Mouse (Mus musculus) CD4-positive helper T cell, adult 2 months (primary cell): Measurements from ENCODE around the gene Tbc1d13.

Source experiments
- DNase-seq: peaks from one replicate; pipeline ENCODE4 v3.0.0-alpha.2; 2012; ENCODE audit warnings: low read depth, missing footprints, low spot score

Tbc1d13 gene

DNA sequence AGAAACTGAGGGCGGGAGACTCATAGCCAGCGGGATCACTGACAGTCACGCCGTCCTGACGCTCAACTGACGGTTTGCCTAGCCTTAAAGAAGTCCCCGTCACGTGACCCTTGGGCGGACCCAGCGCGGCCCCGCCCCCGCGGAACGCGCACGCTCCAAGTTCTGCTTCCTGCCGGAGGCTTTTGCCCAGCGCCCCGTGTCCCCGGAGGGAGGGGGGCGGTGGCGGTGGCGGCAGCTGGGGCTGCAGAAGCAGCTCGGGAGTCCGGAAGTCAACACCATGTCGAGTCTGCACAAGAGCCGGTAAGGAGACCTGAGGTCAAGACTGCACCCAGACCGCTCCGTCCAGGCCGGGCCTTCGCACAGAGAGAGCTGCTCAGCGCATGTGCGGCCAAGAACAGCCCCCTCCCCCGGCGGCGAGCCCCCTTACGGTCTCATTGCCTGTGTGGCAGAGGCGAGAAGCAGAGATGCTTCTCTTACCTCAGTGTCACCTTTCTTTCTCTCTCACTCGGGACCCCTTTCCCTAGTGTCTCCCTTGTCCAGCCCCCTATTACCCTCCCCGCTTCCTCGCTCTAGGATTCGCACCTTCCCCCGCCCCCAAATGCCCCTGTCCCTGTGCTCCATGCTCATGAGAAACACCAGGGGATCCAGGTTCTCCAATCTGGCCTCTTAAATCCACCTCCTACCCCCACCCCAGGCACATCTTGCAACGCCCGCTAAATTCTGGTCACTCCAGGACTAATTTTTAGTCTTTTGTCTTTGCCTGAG, at the start of gene Tbc1d13:
Tbc1d13 (plus strand) TSS at position 134 of the 765 bp plus-strand sequence.
- peak; percentile 99 for DNase-seq

DNA sequence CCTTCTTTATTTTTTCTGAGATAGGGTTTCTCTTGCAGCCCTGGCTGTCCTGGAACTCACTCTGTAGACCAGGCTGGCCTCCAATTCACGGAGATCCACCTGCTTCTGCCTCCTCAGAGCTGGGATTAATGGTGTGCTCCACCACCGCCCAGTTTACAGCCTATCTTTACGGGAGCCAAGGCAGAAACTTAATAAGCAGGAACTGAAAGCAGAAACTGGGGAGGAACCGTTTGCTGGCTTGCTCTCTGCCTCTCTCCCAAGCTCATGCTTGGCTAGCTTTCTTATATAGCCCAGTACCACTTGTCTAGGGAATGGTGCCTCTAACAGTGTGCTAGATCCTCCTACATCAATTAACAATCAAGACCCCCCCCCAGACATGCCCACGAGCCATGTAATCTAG, 49.4 kb upstream of the Tbc1d13 start:
- DNase-seq: no peak

DNA sequence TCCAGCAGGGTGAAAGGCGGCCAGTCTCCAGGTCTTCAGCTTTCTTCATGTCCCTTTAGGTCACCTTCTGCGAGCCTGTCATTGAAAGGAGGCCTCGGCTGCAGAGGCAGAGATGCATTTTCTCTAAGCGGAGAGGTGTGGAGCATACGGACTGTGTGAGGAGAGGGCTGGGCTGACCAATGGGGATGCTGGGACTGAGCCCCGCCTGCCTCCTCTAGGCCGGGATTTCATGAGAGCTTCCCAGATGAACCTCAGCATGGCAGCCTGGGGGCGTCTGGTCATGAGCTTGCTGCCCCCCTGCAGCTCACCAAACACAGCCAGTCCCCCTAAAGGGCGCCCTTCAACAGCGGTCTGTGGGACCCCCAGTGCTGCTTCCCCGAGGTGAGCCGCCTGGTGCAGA, 48.9 kb upstream of the Tbc1d13 start:
- no peak for DNase-seq

DNA sequence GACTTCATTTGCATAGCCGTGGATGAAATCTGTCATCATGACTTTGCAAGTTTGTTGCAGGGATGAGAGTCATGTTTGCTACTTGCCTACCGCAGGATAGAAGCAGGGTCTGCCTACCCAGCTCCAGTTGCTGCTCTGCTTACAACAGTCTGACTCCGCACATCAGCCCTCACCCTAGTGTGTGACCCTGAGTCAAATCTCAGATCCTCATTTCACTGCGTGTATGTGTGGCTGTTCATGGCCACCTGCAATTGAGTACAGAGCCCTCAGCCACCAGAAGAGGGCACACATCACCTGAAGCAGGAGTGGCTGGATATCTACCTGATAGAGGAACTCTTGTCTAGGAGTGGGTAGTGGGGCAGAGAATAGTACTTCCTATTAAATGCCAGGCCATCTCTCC, 46.2 kb upstream of the Tbc1d13 start:
- DNase-seq: no peak

DNA sequence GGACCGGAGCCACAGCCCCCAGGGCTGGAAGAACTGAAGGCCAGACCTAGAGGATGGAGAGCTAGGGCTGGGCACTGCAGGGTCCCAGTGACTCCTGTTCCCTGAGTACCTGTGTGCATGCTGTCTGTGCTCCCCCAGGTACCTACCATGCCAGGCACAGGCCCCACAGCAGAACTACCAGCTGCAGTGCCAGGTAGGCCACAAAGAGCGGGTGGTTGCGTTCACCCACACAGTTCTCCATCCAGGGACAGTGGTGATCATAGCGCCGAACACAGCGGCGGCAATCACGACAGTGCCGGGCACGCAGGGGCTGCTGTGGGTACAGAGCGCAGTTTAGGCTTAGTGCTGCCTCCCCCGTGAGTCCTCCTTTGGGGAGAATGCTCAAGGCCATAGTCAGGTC, 42.0 kb upstream of the Tbc1d13 start:
- DNase-seq: no peak

DNA sequence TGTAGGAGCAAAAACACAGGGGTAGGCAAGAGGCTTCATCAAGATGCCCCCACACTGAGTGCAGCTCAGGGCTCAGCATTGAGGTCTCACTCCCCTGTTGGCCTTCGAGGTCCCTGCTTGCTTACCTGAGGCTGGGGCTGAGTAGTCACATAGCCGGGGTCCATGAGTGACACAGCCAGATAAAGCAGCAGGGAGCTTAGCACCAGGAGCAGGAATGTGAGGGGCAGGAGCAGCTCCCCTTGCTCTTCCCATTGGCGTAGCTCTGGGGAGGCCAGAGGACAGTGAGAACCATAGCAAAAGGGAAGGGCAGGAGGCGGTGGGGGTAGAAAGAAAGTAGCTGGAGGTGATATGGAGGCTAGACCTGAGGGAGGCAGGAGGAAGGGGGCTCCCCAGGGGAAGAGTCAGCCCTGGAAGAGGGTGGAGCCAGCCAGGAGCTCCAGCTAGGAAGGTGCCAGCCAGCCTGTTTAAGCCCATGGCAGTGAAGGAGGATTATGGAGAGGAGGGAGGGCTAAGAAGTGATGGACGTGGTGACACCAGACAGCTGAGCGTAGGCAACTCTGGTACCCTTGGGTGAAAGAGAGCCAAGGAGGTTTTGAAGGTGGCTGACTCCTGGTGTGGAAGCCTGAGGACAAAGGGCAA, 41.1 kb upstream of the Tbc1d13 start:
- no peak for DNase-seq

DNA sequence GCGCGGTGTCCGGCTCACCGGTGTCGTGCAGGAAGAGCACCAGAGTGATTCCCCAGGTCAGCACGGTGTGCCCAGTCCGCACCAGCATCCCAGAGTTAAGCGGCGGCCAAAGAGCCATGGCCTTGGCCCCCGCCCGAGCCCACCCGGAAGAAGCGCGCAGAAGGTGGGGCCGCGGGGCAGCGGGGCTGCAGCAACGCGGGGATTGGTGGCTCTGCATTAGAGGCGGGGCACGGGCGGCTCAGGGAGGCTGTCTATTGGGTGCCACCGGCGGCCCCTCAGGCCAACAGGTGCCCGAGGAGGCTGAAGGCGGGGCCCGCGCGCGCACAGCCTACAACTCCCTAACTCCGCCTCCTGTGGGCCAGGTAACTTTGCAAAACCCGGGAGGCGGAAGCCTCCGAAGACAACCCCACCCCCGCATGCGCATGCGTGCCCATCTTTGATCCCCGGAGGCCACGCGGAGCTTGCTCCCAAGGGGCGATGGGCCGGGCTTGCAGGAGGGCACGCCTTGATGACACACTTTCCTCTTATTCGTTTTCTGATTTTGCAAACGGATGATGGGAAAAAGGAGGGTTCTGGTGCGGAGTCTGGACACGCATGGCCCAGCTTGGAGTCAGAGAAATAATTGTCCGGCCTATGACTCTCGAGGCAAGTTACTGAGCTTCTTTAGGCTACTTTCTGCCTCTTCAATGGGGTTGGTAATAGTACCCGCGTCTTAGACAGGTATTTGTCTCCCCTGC, 39.9 kb upstream of the Tbc1d13 start, which contains the start of gene Zdhhc12:
Zdhhc12 (minus strand) TSS at position 178 of the 737 bp plus-strand sequence.
- peak; percentile 100 for DNase-seq

DNA sequence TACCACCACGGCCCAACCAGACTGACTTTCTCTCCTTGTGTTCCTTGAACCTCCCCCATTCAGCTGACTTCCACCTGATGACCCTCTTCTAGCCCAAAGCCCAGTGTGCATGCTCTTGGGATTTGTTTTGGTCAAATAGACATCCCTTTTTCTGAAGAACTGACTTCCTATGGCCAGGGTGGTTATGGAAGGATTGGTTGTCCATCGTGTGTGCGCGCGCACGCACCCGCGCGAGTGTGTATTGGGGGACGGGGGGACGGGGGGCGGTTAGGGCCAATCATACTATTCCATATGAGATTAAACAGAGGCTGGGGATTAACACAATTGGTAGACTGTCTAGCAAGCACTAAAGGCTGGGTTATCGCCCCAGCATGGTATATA, 39.3 kb upstream of the Tbc1d13 start:
- DNase-seq: no peak

DNA sequence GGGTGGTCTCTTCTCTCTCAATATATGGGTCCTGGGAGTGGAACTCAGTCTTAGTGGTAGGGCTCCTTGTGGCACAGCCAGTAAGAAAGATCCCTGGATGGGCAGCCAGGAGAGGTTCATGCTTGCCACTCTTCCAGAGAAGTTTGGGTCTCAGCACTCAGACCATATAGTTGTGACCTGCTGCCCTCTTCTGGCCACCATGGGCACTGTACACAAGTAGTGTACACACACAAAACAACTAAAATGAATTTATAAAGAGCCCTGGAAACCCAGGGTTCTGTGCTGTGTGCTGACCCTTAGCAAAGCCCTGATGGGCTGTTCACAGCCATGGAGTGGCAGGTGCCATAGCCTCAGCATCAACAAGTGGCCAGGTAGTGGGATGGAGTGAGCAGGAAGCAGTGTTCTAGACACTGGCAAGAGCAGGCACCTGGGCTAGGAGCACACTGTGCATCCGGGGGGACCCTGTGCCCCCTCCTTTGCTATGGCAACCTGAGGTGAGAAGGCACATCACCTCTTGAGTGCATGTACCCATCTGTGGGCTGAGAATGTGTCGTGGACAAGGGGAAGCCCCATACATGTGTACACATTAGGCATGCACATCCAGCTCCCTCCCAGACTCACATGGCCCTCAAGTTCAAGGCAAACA, 37.5 kb upstream of the Tbc1d13 start:
- DNase-seq: peak; percentile 67

DNA sequence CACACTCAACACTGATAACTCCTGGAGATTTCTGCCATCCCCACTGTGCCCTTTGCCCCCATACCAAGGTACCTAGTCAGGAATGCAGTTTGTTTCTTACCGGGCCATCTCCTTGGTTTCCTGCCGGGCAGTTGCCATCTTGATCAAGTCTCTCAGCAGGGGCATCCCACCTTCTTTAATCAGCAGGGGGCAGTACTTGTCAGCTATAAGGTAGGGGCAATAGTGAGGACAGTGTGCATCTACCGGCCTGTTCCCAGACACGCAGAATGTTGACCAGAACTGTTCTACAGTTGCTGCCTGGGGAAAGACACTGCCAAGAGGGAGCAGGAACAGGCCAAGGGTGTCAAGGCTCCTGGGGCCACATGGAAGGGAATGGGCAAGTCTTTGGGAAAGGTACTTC, 33.3 kb upstream of the Tbc1d13 start:
- DNase-seq: no peak

DNA sequence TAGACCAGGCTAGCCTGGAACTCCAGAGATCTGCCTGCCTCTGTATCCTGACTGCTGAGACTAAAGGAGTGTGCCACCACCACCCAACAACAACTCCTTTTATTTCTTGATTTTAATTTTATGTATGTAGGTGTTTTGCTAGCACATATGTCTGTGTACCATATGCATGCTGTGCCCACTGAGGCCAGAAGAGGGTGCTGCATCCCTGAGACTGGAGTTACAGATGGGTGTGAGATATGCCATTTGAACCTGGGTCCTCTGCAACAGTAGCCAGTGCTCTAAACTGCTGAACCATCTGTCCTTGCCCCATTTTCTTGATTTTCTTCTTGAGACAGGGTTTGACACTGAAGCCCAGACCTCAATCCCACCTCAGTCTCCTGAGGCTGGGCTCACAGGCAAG, 27.2 kb upstream of the Tbc1d13 start:
- DNase-seq: peak; percentile 61

DNA sequence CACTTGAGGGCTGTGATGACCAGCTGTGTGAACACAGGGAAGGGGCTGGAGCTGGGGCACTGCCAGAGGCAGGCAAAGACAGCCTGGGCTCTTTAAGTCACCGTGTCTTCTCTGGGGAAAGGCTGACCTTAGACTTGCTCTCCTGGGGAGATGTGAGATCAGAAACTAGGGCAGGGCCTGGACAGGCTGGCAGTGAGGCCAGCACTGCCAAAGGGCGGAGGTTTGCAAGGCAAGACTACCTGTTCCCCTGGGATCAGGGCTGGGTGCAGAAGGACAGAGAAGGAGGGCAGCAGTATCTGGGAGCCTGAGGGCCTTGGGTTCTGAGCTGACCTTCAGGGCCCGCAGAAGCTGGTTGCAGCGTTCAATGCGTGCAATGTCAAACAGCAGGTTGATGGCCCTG, 25.9 kb upstream of the Tbc1d13 start:
- no peak for DNase-seq

DNA sequence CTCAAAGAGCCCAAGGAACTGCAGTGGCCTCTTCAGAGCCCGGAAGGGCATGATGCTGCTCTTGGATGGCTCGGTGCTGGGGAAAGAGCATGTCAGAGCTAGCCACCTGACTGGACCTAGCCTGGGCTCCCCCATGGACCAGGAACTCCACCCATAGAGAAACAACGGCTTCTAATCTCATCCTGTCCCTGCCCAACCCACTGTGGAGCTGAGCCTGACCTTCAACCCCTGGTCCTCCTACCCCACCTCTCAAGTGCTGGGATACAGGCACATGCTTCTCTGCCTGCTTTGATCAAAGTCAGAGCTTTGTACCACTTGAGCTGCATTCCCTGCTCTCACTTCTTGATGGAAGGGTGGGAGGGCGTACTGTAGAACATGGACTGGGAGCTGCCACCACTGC, 25.3 kb upstream of the Tbc1d13 start:
- DNase-seq: no peak

DNA sequence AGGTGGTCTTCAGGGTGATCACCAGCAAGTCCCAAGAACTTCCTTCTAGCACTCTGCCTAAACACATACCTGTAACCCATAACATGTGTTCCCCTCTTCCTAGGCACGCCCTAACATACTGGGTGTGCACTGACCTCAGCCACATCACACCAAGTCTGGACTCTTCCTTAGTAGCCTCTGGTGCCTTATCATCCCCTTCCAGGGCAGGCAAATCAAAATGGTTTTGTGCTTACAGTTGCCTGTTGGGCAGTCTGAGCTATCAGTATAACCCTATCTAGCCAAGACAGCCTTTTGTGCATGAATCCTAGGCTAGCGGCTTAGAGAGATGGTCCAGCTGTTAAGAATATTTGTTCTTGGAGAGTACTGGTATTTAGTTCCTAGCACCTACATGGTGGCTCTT, 22.0 kb upstream of the Tbc1d13 start:
- DNase-seq: no peak

DNA sequence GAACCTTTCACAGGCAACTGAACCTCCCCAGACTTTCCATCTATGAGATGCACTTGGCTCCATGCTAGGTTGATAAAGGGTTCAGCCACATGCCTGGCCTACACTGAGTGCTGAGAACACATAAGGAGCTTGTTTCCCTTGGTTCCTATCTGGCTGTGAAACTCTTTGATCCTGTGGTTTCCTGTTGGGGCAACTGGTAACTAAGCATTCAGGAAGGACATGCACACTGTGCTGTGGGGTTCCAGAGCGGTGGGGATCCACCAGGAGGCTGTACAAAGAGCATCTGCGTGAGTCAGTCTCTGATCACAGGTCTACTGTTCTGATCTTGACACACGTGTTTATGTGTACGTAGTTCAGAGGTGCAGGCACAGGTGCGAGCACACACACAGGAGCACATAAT, 21.0 kb upstream of the Tbc1d13 start:
- DNase-seq: peak; percentile 69

DNA sequence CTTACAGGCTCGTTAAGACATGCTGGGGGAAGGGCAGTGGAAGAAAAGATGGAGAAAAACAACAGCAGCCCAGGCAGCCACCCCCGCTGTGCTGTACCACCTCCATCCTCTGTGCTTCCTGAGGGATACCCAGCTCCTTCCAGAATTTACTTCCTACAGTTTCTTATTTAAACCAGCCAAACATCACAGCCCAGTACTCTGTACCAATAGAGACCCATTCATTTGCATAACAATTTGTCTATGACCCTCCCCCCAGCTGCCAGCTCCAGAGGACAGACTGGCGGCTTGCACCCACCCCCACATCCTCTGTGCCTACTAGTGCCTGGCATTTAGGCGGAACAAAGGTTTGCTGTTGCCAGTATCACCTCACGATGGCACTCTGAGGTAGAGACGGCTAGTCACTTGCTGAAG, 13.9 kb upstream of the Tbc1d13 start:
- DNase-seq: peak; percentile 82

DNA sequence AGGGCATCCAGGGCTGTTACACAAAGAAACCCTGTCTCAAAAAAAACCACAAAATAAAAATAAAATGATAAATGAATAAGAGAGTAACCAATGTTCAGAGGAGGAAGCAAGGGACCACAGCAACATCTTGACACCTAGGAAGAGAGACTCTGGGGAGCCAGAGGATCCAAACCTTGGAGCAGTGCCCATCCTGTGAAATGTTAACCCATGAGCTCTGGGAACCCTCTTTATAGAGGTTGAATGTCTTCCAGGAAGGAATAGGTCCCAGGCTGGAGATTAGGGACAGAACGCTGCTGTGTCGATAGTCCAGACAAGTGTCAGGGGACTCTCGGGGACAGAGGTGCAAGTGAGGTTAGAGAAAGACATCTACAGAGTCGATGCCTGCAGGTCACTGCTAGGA, 13.3 kb upstream of the Tbc1d13 start:
- no peak for DNase-seq

DNA sequence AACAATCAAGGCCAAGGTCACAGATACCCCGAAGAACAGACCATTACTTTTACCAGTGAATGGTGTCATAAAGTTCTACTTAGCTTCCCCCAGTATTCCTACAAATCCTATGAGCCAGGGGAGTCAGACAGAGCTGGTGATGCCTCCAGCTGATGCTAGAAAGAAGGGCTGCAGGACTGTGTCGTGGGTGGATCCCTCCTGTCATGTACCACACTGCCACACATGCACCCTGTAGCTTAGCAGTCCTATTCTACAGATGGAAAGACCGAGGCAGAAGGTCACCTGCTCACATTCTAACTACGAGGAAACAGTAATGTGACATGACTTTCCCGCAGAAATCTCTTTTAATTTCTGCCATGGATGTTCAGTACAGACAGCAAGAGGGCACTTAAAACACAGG, 10.8 kb upstream of the Tbc1d13 start:
- no peak for DNase-seq

DNA sequence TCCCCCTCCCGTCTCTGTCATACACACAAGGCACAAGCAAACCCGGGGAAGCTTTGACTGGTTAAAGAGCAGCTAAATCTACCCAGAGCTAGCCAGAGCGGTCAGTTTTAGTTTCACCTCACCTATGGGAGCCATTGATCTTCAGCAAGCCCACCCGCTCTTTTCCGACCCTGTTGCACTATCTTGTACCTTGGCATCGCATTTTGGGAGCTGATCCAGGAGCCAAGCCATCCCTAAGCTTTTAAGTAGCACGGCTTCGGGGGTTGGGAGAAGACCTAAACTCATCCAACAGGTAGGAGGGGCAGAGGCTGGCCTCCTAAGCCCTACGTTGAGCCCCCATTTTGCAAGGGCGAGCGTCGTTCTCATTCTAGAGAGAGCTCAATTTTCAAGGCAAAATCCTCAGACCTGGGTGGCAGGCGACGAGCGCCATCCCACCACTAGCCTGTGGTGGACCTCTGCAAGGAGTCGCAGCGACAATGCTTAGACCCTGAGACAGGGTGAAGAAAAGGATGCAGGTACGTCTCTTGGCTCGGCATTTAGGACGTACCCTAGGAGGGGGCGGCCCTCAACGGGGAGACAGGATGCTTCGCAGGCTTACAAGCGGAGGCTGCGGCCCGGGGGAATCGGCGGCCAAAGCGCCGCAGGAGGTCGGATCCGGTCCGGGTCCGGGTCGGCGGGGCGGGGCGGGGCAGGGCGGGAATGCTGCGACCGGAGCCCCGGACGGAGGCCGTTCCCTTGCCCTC, 9.6 kb upstream of the Tbc1d13 start:
- DNase-seq: no peak

DNA sequence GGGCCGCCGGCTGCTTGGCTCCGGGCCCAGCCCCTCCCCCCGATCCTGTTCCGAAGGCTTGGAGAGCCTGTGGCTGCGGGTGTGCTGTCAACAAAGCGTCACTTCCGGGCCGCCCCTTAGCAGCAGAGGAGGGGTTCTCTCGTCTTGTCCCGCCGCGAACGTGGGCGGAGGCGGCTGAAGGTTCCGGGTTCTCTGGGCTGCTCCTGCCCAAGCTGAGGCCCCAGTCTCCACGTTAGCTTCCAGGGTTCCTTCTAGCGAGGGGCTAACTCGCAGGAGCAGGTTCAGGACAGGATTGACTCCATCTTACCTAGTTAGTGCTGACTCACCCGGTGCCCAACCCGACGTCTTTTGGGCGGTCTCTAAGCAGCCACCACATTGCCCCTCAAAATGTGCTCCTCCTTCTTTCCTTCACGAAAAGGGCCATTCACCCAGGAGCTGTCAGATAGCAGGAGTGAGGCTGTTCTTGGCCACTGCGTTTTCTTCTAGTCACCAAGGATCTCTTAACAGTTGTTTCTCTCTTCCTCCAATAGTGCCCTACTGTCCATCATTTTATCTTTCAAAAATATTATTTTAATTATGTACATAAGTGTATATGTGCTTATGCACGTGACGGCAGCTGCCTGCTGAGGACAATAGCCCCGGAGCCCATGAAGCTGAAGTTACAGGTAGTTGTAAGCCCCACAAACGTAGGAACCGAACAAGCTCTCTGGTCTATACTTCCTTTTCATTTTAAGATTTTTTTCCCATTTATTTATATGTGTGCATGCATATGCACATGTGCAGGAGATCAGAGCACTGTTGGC, 8.9 kb upstream of the Tbc1d13 start, which contains the start of gene Zer1:
Zer1 (minus strand) TSS at position 114 of the 803 bp plus-strand sequence.
- peak; percentile 94 for DNase-seq
